Mouse (Mus musculus) limb, embryonic 13.5 days (tissue): ENCODE data around the gene Ccdc9b. TPM values are rescaled to one million over a fixed set of nuclear protein-coding genes. Genes with fewer than 3 reads are reported as not detected.

Experiments
- ATAC-seq: fragments of 200-750 bp; cut with Nextera tagmentation; 2 replicates; pipeline ENCODE4 v1.8.0; 2017; ENCODE audit warnings: low read depth, moderate number of reproducible peaks, moderate TSS enrichment; ENCODE audit not compliant: low FRiP score
- H3K27ac ChIP-seq: fragments of 300-500 bp; sonication (generic); 2 replicates; pipeline ENCODE4 v1.5.1; 2015; ENCODE audit warnings: inconsistent platforms, mild to moderate bottlenecking, moderate library complexity
- H3K27me3 ChIP-seq: fragments of 300-500 bp; sonication (generic); 2 replicates; pipeline ENCODE4 v1.6.1; 2015; ENCODE audit warnings: mild to moderate bottlenecking, inconsistent platforms
- H3K36me3 ChIP-seq: fragments of 300-500 bp; sonication (generic); 2 replicates; pipeline ENCODE4 v1.6.1; 2015; ENCODE audit warnings: inconsistent platforms, mild to moderate bottlenecking, moderate library complexity
- H3K4me1 ChIP-seq: fragments of 300-500 bp; sonication (generic); 2 replicates; pipeline ENCODE4 v1.6.1; 2015; ENCODE audit warnings: inconsistent platforms
- H3K4me2 ChIP-seq: fragments of 300-500 bp; sonication (generic); replicated peaks from 2 replicates; pipeline ENCODE4 v1.6.1; 2015; ENCODE audit warnings: inconsistent platforms, mild to moderate bottlenecking, moderate library complexity
- H3K4me3 ChIP-seq: fragments of 300-500 bp; sonication (generic); 2 replicates; pipeline ENCODE4 v1.5.1; 2015; ENCODE audit warnings: moderate library complexity, mild to moderate bottlenecking, inconsistent platforms
- H3K9ac ChIP-seq: fragments of 300-500 bp; sonication (generic); 2 replicates; pipeline ENCODE4 v1.6.1; 2015; ENCODE audit warnings: mild to moderate bottlenecking, inconsistent platforms
- H3K9me3 ChIP-seq: fragments of 300-500 bp; sonication (generic); 2 replicates; pipeline ENCODE4 v1.6.1; 2016; ENCODE audit warnings: inconsistent platforms
- WGBS: fragments of 180-500 bp; shearing (Covaris S2); methylation state at CpG from one replicate; pipeline ENCODE4 v1.1.7; 2015; 5-methylcytosine and 5-hydroxymethylcytosine counted together
- polyA plus RNA-seq: library from polyadenylated mRNA; unstranded; fragments of >200 nt; fragmentation: Nextera tagmentation; extraction: Ambion mirVana; gene quantifications from 2 replicates; pipeline ENCODE4 v1.2.1, GENCODE M21; 2015

The Ccdc9b gene
- polyA plus RNA-seq, 1 experiment from 2014 or later, result 0.85 TPM

GRCm38 (mm10) chr2:118775396-118775795 is 12.9 kb upstream of the Ccdc9b start:
- no peak overlapping the region for H3K4me3 ChIP-seq
- H3K27me3 ChIP-seq, result peaks cover 10% of the 10 kb centered on the region
- no peaks in the 10 kb centered on the region for H3K9me3 ChIP-seq
- ATAC-seq, result no peak
- no peak overlapping the region for H3K9ac ChIP-seq
- peaks cover 10% of the 10 kb centered on the region for H3K4me1 ChIP-seq
- H3K36me3 ChIP-seq, result no peaks in the 10 kb centered on the region
- no peak overlapping the region for H3K4me2 ChIP-seq
- H3K27ac ChIP-seq, result no peak overlapping the region
- 56% methylated on average over 1 of the region's 1 CpGs for WGBS

GRCm38 (mm10) chr2:118774536-118774935 is 12.1 kb upstream of the Ccdc9b start:
- H3K27ac ChIP-seq, result no peak overlapping the region
- no peaks in the 10 kb centered on the region for H3K36me3 ChIP-seq
- no peak for ATAC-seq
- H3K9ac ChIP-seq, result no peak overlapping the region
- peaks cover 4% of the 10 kb centered on the region; the same call in 1 of the 2 replicates for H3K4me1 ChIP-seq
- 0 out of 2 replicates have a peak, but pooled peaks cover 3% of the 10 kb centered on the region for H3K9me3 ChIP-seq
- no peak overlapping the region for H3K4me2 ChIP-seq
- WGBS, result 90% methylated on average over 2 of the region's 2 CpGs
- peaks cover 5% of the 10 kb centered on the region; the same call in 1 of the 2 replicates for H3K27me3 ChIP-seq
- no peak overlapping the region for H3K4me3 ChIP-seq

- Histone ChIP-seq H3K9ac (no peak within 1 kb of the TSS), H3K27me3 (peaks cover 5% of the 10 kb centered on the region; the same call in 1 of the 2 replicates), H3K4me1 (no peaks in the 10 kb centered on the region), H3K27ac (no peak within 1 kb of the TSS), H3K4me3 (no peak within 1 kb of the TSS), H3K9me3 (0 out of 2 replicates have a peak, but pooled peaks cover 3% of the 10 kb centered on the region), H3K36me3 (no peaks in the 10 kb centered on the region), H3K4me2 (no peak within 1 kb of the TSS)
- no peak; the same call in 1 of the 2 replicates for ATAC-seq
- 70% methylated on average over 6 of the region's 6 CpGs for WGBS
Observed at GRCm38 (mm10) chr2:118772158-118772874, 9.9 kb upstream of the Ccdc9b start, which contains the start of gene Phgr1. Phgr1 (plus strand) TSS chr2:118772769.

GRCm38 (mm10) chr2:118766041-118767033 is 3.9 kb upstream of the Ccdc9b start:
- ATAC-seq, result no peak
- Histone ChIP-seq H3K4me2 (no peak overlapping the region), H3K36me3 (no peaks in the 10 kb centered on the region), H3K4me1 (peaks cover 22% of the 10 kb centered on the region), H3K9me3 (0 out of 2 replicates have a peak, but pooled peaks cover 3% of the 10 kb centered on the region), H3K27ac (no peak overlapping the region), H3K4me3 (no peak overlapping the region), H3K27me3 (peaks cover 14% of the 10 kb centered on the region), H3K9ac (no peak overlapping the region)
- WGBS, result 71% methylated on average over 10 of the region's 10 CpGs

- no peak for ATAC-seq
- Histone ChIP-seq H3K4me2 (no peak overlapping the region), H3K4me1 (peaks cover 27% of the 10 kb centered on the region), H3K27ac (no peak overlapping the region), H3K4me3 (no peak overlapping the region), H3K9ac (no peak overlapping the region), H3K9me3 (0 out of 2 replicates have a peak, but pooled peaks cover 3% of the 10 kb centered on the region), H3K36me3 (no peaks in the 10 kb centered on the region), H3K27me3 (peaks cover 29% of the 10 kb centered on the region)
- WGBS, result 83% methylated on average over 5 of the region's 5 CpGs
Observed at GRCm38 (mm10) chr2:118764875-118765274, 2.4 kb upstream of the Ccdc9b start.

- H3K9ac ChIP-seq, result no peak overlapping the region
- H3K4me3 ChIP-seq, result no peak overlapping the region
- 16% methylated on average over 11 of the region's 11 CpGs for WGBS
- peak overlapping the region; percentile 14; the same call in 1 of the 2 replicates for H3K4me2 ChIP-seq
- no peaks in the 10 kb centered on the region for H3K9me3 ChIP-seq
- H3K4me1 ChIP-seq, result peaks cover 27% of the 10 kb centered on the region
- H3K36me3 ChIP-seq, result no peaks in the 10 kb centered on the region
- H3K27me3 ChIP-seq, result peaks cover 32% of the 10 kb centered on the region
- H3K27ac ChIP-seq, result no peak overlapping the region
- no peak for ATAC-seq
Observed at GRCm38 (mm10) chr2:118764094-118764831, 1.8 kb upstream of the Ccdc9b start.

GRCm38 (mm10) chr2:118763469-118763868 is 1.0 kb upstream of the Ccdc9b start:
- WGBS, result 78% methylated on average over 7 of the region's 7 CpGs
- no peak for ATAC-seq
- Histone ChIP-seq H3K27ac (no peak overlapping the region), H3K36me3 (no peaks in the 10 kb centered on the region), H3K9me3 (no peaks in the 10 kb centered on the region), H3K4me3 (no peak overlapping the region), H3K4me1 (peaks cover 27% of the 10 kb centered on the region), H3K9ac (no peak overlapping the region), H3K4me2 (no peak overlapping the region), H3K27me3 (peaks cover 40% of the 10 kb centered on the region)

GRCm38 (mm10) chr2:118762784-118763148 is 305 bp upstream of the Ccdc9b start:
- H3K27ac ChIP-seq, result peak overlapping the region; percentile 80
- H3K4me2 ChIP-seq, result peak overlapping the region; percentile 53
- 20% methylated on average over 10 of the region's 10 CpGs for WGBS
- H3K27me3 ChIP-seq, result peaks cover 45% of the 10 kb centered on the region
- H3K4me3 ChIP-seq, result peak overlapping the region; percentile 24
- ATAC-seq, result no peak
- H3K9me3 ChIP-seq, result no peaks in the 10 kb centered on the region
- peaks cover 27% of the 10 kb centered on the region for H3K4me1 ChIP-seq
- no peaks in the 10 kb centered on the region for H3K36me3 ChIP-seq
- H3K9ac ChIP-seq, result peak overlapping the region; percentile 54

GRCm38 (mm10) chr2:118761358-118761757 is 1.1 kb downstream of the Ccdc9b start:
- Histone ChIP-seq H3K9ac (peak overlapping the region; percentile 54; the same call in 1 of the 2 replicates), H3K4me3 (no peak overlapping the region), H3K4me2 (peak overlapping the region; percentile 53; the same call in 1 of the 2 replicates), H3K36me3 (no peaks in the 10 kb centered on the region), H3K9me3 (no peaks in the 10 kb centered on the region), H3K27me3 (peaks cover 48% of the 10 kb centered on the region), H3K27ac (peak overlapping the region; percentile 80), H3K4me1 (peaks cover 27% of the 10 kb centered on the region)
- 83% methylated on average over 12 of the region's 12 CpGs for WGBS
- ATAC-seq, result no peak

- Histone ChIP-seq H3K27ac (no peak overlapping the region), H3K36me3 (no peaks in the 10 kb centered on the region), H3K4me3 (no peak overlapping the region), H3K27me3 (peaks cover 48% of the 10 kb centered on the region), H3K4me2 (no peak overlapping the region), H3K9me3 (no peaks in the 10 kb centered on the region), H3K4me1 (peaks cover 27% of the 10 kb centered on the region), H3K9ac (no peak overlapping the region)
- no peak for ATAC-seq
- WGBS, result 83% methylated on average over 11 of the region's 11 CpGs
Observed at GRCm38 (mm10) chr2:118760311-118761025, 2.0 kb downstream of the Ccdc9b start.

- ATAC-seq, result no peak
Observed at GRCm38 (mm10) chr2:118759828-118760227, 2.6 kb downstream of the Ccdc9b start.

More at GRCm38 (mm10) chr2:118759828-118760227, 2.6 kb downstream of the Ccdc9b start:
- Histone ChIP-seq H3K9ac (no peak overlapping the region), H3K4me3 (no peak overlapping the region), H3K27ac (no peak overlapping the region), H3K27me3 (peaks cover 48% of the 10 kb centered on the region), H3K4me1 (peaks cover 27% of the 10 kb centered on the region), H3K4me2 (no peak overlapping the region), H3K36me3 (no peaks in the 10 kb centered on the region), H3K9me3 (no peaks in the 10 kb centered on the region)
- 9% methylated on average over 8 of the region's 8 CpGs for WGBS
